ENCODE assay signal across 1 mouse cellular context in the genomic region with DNA sequence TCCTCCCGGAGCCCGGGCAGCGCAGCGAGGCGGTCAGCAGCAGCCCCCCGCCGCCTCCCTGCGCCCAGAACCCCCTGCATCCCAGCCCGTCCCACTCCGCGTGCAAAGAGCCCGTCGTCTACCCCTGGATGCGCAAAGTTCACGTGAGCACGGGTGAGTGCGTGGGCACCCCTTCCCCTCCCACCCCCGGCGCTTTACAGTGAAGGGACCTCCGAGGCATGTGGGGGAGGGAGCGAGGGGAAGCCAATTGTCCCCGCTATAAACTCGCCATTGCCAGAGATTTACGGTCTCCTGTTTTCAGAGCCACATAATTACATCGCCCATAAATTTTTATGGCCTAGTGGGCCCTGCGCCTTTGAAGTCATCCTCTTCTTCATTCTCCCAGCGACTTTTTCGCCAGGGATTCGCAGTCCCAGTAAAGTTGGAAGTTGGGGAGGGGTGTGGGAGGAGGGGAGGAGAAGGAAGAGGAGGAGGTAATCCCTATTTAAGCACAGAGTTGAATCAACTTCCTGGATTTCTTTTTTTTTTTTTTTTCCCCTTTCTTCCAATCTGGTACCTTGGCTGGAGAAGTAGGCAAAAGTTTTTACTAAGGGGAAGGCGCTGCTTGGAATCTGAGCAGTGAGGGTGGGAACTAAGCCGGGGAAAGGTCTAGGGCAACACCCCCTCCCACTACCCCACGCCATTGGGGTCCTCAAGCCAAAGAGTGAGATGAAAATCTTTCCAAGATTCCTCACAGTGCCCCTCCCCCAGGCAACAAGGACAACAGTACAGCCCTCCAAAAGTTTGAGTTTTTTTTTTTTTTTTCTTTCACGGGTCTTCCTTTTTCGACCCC.
TF ChIP-seq lines count a peak whose summit lies in the region.

No protein-coding gene starts in this region.

TF ChIP-seq in CH12.LX, 34 proteins besides CTCF, POLR2A, EP300 and RAD21:
- no peak for TF ChIP-seq ZC3H11A (IDR thresholded peaks at IDR 0.05; ENCODE audit: low read depth, low read length)
- no peak for TF ChIP-seq MXI1 (IDR thresholded peaks at IDR 0.05; ENCODE audit: low read depth, low read length)
- TF ChIP-seq MAFK (IDR thresholded peaks at IDR 0.05; ENCODE audit: insufficient replicate concordance, low read length), result no peak
- TF ChIP-seq HCFC1 (IDR thresholded peaks at IDR 0.05; ENCODE audit: low read depth, low read length), result peak; percentile 28; the same call in 1 of the 2 replicates
- TF ChIP-seq CHD2 (IDR thresholded peaks at IDR 0.05; ENCODE audit: low read length), result peak; percentile 53
- TF ChIP-seq ZNF384 (IDR thresholded peaks at IDR 0.05; ENCODE audit: low read depth, low read length), result peak; percentile 50
- TF ChIP-seq ELF1 (IDR thresholded peaks at IDR 0.05; ENCODE audit: low read depth, low read length), result peak; percentile 36
- peak; percentile 75 for TF ChIP-seq BHLHE40 (IDR thresholded peaks at IDR 0.05; ENCODE audit: low read depth, low read length)
- no peak for TF ChIP-seq ZMIZ1 (IDR thresholded peaks at IDR 0.05; ENCODE audit: low read depth, low read length)
- no peak; the same call in 1 of the 2 replicates for TF ChIP-seq SIN3A (IDR thresholded peaks at IDR 0.05; ENCODE audit: low read length)
TF ChIP-seq in CH12.LX: peak in this region for 5.
